Mouse (Mus musculus): ENCODE data around the gene Fblim1. TPM values are rescaled to one million over a fixed set of nuclear protein-coding genes. Genes with fewer than 3 reads are reported as not detected.
A peak's percentile ranks its signal among the peaks of the same experiment; 100 is the strongest.
"Not testable (repeated sequence)": the region's sequence is repeated elsewhere in the genome, so short reads cannot be mapped to it uniquely, and the experiment has no call there.

Fblim1 gene
- polyA plus RNA-seq, 1 experiment from 2014 or later: 27.8 TPM

DNA sequence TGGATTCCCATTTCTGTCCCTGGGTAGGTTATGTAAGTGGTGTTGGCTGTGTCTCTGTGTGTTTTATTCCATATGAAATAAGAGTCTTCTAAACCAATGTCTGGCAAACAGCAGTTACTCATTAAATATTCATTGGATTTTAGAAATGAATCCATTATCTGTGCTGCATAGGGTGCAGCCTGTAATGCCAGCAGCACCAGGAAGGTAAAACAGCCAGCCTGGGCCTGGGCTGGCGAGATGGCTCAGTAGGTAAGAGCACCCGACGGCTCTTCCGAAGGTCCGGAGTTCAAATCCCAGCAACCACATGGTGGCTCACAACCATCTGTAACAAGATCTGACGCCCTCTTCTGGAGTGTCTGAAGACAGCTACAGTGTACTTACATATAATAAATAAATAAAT, 49.7 kb downstream of the Fblim1 start:
- not testable (repeated sequence) for H3K9me3 ChIP-seq (ENCODE audit: control insufficient read depth, low read length); ATAC-seq; H3K9ac ChIP-seq (replicated peaks; ENCODE audit: low read depth, low read length); H3K4me3 ChIP-seq (replicated peaks; ENCODE audit: low read length); H3K27me3 ChIP-seq (replicated peaks; ENCODE audit: control insufficient read depth, insufficient read depth, low read length); H3K27ac ChIP-seq (ENCODE audit: low read length); H3K36me3 ChIP-seq (ENCODE audit: control insufficient read depth, insufficient read depth); H3K4me2 ChIP-seq (ENCODE audit: low read length); H3K4me1 ChIP-seq (replicated peaks; ENCODE audit: control insufficient read depth, insufficient read depth, low read length)
- 86% methylated on average over 5 of the region's 6 CpGs for WGBS

DNA sequence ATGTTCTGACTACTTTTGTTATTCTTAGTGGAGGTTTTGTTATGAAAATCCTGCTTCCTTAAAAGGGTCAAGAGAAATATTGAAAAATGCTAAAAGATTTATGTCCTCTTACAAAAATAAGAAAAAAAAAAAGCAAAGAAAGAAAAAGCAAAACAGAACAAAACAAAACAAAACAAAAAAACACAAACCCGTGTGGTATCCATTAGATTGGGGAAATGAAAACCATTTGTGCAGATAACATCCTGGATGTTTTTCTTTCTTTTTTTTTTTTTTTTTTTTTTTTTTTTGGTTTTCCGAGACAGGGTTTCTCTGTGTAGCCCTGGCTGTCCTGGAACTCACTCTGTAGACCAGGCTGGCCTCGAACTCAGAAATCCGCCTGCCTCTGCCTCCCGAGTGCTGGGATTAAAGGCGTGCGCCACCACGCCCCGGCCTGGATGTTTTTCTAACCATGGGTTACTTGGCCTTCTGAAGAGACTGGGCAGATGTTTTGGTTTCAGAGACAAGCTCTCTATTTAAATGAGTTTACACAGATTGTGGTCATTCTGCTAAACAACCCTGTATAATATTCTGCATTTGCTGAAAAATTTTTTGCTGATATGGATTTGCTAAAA, 51.5 kb downstream of the Fblim1 start:
- not testable (repeated sequence) for H3K9ac ChIP-seq (replicated peaks; ENCODE audit: low read depth, low read length); ATAC-seq
- WGBS: 95% methylated on average over 8 of the region's 9 CpGs

DNA sequence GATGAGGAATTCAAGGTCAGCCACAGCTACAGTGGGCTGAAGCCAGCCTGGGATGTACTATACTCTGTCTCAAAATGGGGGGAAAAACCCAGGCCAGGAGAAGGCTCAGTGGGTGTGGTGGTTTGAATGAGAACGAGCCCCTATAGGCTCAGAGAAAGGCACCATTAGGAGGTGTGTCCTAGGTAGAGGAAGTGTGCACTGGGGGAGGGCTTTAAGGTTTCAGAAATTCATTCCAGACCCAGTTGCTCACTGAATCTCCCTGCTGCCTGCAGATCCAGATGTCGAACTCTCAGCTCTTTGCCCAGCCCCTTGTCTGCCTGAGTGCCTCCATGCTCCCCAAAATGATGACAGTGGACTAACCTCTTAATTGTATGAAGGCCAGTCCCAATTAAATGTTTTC, 53.4 kb downstream of the Fblim1 start:
- Histone ChIP-seq H3K9ac (replicated peaks; ENCODE audit: low read depth, low read length) (no peak overlapping the region), H3K9me3 (ENCODE audit: control insufficient read depth, low read length) (no peaks in the 10 kb centered on the region), H3K27ac (ENCODE audit: low read length) (no peak overlapping the region), H3K4me3 (replicated peaks; ENCODE audit: low read length) (no peak overlapping the region), H3K27me3 (replicated peaks; ENCODE audit: control insufficient read depth, insufficient read depth, low read length) (no peaks in the 10 kb centered on the region), H3K4me2 (ENCODE audit: low read length) (no peak overlapping the region), H3K4me1 (replicated peaks; ENCODE audit: control insufficient read depth, insufficient read depth, low read length) (peaks cover 6% of the 10 kb centered on the region; the same call in 1 of the 2 replicates), H3K36me3 (ENCODE audit: control insufficient read depth, insufficient read depth) (no peaks in the 10 kb centered on the region)
- 43% methylated on average over 2 of the region's 2 CpGs for WGBS
- no peak for ATAC-seq

More for the DNA sequence above, 51.5 kb downstream of the Fblim1 start:
- not testable (repeated sequence) for H3K36me3 ChIP-seq (ENCODE audit: control insufficient read depth, insufficient read depth); H3K27ac ChIP-seq (ENCODE audit: low read length); H3K27me3 ChIP-seq (replicated peaks; ENCODE audit: control insufficient read depth, insufficient read depth, low read length); H3K4me1 ChIP-seq (replicated peaks; ENCODE audit: control insufficient read depth, insufficient read depth, low read length); H3K4me2 ChIP-seq (ENCODE audit: low read length); H3K4me3 ChIP-seq (replicated peaks; ENCODE audit: low read length); H3K9me3 ChIP-seq (ENCODE audit: control insufficient read depth, low read length)

DNA sequence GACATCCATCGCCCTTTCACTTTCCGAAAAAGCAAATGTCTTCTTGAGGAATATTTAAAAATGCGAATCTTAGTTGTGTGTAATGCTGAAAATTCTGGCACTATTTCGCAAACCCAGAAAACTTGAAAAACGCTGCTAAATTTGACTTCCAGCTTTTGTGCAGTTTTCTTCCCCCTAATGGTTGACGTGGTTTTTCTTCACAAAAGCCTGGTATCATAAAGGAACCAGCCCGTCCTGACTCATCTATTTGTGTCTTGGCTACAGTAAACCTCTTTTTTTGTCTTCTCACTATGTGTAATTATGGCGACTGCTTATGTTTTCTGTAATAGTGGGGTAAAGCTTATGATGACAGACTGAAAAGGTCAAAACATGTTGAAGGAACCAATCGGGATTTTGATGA, 58.6 kb downstream of the Fblim1 start:
- peak overlapping the region; percentile 100 for H3K27ac ChIP-seq (ENCODE audit: low read length)
- no peak for ATAC-seq
- peak overlapping the region; percentile 99 for H3K9ac ChIP-seq (replicated peaks; ENCODE audit: low read depth, low read length)
- no peaks in the 10 kb centered on the region for H3K27me3 ChIP-seq (replicated peaks; ENCODE audit: control insufficient read depth, insufficient read depth, low read length)
- WGBS: 10% methylated on average over 9 of the region's 9 CpGs
- peaks cover 15% of the 10 kb centered on the region; the same call in 1 of the 2 replicates for H3K4me1 ChIP-seq (replicated peaks; ENCODE audit: control insufficient read depth, insufficient read depth, low read length)
- peak overlapping the region; percentile 85 for H3K4me3 ChIP-seq (replicated peaks; ENCODE audit: low read length)
- H3K9me3 ChIP-seq (ENCODE audit: control insufficient read depth, low read length): no peaks in the 10 kb centered on the region
- H3K4me2 ChIP-seq (ENCODE audit: low read length): peak overlapping the region; percentile 67
- no peaks in the 10 kb centered on the region for H3K36me3 ChIP-seq (ENCODE audit: control insufficient read depth, insufficient read depth)

DNA sequence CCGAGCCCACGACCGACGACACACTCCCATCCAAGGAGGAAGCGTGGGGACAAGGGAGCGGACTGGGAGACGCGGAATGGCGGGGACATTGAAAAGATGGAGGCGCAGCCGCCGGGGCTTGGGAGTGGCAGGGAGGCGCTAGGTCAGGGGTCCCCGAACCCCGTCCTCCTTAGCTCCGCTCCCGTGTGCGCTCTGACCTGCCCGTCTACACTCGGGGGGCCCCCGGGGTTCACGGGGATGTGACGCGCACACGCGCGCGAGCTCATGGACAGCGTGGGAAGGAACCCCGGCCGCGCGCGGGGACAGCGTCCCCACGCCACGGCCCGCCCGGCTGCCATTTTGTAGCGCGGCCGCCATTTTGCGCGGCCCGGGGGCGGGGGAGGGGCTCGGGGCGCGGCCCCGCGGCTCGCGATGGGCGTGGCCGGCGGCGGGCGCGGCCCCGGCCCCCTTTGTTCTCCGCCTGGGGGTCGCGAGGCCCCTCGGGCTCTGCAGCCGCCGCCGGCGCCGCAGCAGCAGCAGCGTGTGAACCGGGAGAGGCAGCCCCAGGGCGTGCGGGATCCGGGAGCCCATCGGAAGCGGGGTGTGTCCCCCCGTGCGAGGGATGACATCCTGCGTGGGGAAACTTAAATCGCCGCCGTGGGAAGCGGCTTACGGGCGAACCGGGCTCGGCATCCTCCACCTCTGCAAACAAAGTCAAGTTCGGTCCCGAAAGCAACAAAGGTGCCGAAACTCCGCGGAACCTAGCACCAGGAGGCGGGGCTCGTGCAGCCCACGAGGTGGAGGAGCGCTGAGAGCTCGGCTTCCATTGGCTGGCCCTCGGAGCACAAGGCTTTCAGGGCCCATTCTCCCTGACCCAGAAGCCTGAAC, 59.3 kb downstream of the Fblim1 start:
- H3K36me3 ChIP-seq (ENCODE audit: control insufficient read depth, insufficient read depth): no peaks in the 10 kb centered on the region
- ATAC-seq: peak; percentile 89
- peaks cover 20% of the 10 kb centered on the region for H3K4me1 ChIP-seq (replicated peaks; ENCODE audit: control insufficient read depth, insufficient read depth, low read length)
- no peaks in the 10 kb centered on the region for H3K9me3 ChIP-seq (ENCODE audit: control insufficient read depth, low read length)
- peak overlapping the region; percentile 85 for H3K4me3 ChIP-seq (replicated peaks; ENCODE audit: low read length)
- peak overlapping the region; percentile 99 for H3K9ac ChIP-seq (replicated peaks; ENCODE audit: low read depth, low read length)
- WGBS: under 1% methylated on average over 83 of the region's 98 CpGs
- peak overlapping the region; percentile 67 for H3K4me2 ChIP-seq (ENCODE audit: low read length)
- H3K27ac ChIP-seq (ENCODE audit: low read length): peak overlapping the region; percentile 100
- no peaks in the 10 kb centered on the region for H3K27me3 ChIP-seq (replicated peaks; ENCODE audit: control insufficient read depth, insufficient read depth, low read length)

DNA sequence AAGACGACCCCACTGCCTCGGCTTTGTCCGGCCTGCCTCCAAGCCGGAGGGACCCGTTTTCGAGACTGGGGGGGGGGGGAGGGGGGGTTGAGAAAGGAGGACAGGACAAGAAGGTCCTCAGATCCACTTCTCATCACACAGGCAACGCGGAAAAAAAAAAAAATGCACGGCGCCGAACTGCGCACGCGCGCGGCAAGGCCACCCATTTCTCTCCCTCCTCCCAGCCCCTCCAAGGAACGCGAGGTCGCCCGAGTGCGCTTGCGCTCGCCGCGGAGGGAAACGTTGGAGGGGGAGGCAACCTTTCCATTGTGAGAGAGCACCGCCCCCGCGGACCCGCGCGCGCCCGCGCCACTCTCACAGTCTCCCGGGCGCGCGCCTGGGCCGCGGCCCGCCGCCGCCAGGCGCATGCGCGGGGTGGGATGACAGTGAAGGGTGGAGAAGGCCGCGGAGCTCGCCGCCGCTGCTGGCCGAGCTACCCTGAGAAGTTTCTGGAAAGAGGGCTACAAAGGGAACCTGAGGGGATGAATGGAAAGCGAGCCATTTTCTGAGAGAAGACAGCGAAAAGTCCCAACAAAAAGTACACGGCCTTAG, 60.1 kb downstream of the Fblim1 start:
- Histone ChIP-seq H3K27me3 (replicated peaks; ENCODE audit: control insufficient read depth, insufficient read depth, low read length) (no peaks in the 10 kb centered on the region), H3K9me3 (ENCODE audit: control insufficient read depth, low read length) (no peaks in the 10 kb centered on the region), H3K4me3 (replicated peaks; ENCODE audit: low read length) (peak overlapping the region; percentile 85), H3K4me1 (replicated peaks; ENCODE audit: control insufficient read depth, insufficient read depth, low read length) (peaks cover 23% of the 10 kb centered on the region), H3K27ac (ENCODE audit: low read length) (peak overlapping the region; percentile 100), H3K36me3 (ENCODE audit: control insufficient read depth, insufficient read depth) (no peaks in the 10 kb centered on the region), H3K9ac (replicated peaks; ENCODE audit: low read depth, low read length) (peak overlapping the region; percentile 99), H3K4me2 (ENCODE audit: low read length) (peak overlapping the region; percentile 100)
- WGBS: under 1% methylated on average over 54 of the region's 56 CpGs
- ATAC-seq: peak; percentile 51

DNA sequence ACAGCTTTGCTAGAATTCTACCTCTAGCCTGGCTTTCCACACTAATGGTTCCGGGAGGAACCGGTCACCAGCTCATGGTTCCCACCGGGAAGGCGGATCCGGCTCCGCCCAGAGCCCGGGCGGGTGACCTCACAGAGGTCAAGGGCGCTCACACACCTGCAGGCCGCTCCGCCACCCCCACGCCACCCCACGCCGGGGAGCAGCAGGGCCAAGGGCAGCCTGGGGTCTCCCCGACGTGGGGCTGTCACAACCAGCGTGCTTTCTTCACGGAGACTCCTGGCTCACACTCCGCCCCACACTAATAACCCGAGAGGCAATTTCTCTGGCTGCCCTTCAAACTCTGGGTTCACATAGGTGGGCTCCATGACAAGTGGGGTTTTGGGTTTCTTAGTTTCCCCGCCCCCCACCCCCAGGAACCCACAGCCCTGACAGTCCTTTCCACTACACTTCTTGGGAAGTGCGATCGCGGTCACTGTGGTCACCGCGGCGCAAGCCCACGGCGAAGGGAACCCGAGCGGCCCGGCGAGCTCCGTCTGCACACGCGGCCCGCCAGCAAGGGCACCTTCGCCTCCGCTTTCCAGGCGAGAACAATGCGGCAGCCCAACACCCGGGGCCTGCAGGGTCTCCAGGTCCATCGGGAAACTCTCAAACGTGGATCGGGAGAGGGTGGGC, 60.7 kb downstream of the Fblim1 start:
- Histone ChIP-seq H3K27ac (ENCODE audit: low read length) (peak overlapping the region; percentile 100), H3K36me3 (ENCODE audit: control insufficient read depth, insufficient read depth) (no peaks in the 10 kb centered on the region), H3K4me3 (replicated peaks; ENCODE audit: low read length) (peak overlapping the region; percentile 85), H3K4me1 (replicated peaks; ENCODE audit: control insufficient read depth, insufficient read depth, low read length) (peaks cover 23% of the 10 kb centered on the region), H3K9me3 (ENCODE audit: control insufficient read depth, low read length) (no peaks in the 10 kb centered on the region), H3K9ac (replicated peaks; ENCODE audit: low read depth, low read length) (peak overlapping the region; percentile 95), H3K27me3 (replicated peaks; ENCODE audit: control insufficient read depth, insufficient read depth, low read length) (no peaks in the 10 kb centered on the region), H3K4me2 (ENCODE audit: low read length) (peak overlapping the region; percentile 100)
- WGBS: under 1% methylated on average over 45 of the region's 45 CpGs
- peak; percentile 41 for ATAC-seq

DNA sequence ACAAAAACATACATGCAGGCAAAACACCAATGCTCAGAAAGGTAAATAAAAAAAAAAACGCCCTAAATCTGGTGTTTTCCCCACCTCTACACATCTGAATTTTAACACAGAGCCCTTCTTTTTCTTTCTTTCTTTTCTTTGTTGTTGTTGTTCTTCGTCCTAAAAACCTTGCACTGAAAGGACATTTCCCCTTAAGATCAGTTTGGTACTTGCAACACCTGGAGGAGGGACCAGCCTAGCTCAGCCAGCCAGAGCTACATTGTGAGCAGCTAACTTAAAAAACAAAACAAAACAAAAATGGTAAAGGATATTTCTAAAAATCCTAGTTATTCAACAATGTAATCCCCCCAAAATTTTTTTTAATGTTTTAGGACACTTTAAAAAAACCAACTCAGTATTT, 61.4 kb downstream of the Fblim1 start:
- WGBS: 53% methylated on average over 2 of the region's 2 CpGs
- no peak overlapping the region for H3K27ac ChIP-seq (ENCODE audit: low read length)
- H3K36me3 ChIP-seq (ENCODE audit: control insufficient read depth, insufficient read depth): no peaks in the 10 kb centered on the region
- peak overlapping the region; percentile 85; the same call in 1 of the 2 replicates for H3K4me3 ChIP-seq (replicated peaks; ENCODE audit: low read length)
- H3K4me2 ChIP-seq (ENCODE audit: low read length): peak overlapping the region; percentile 100
- H3K4me1 ChIP-seq (replicated peaks; ENCODE audit: control insufficient read depth, insufficient read depth, low read length): peaks cover 23% of the 10 kb centered on the region
- no peaks in the 10 kb centered on the region for H3K9me3 ChIP-seq (ENCODE audit: control insufficient read depth, low read length)
- no peak for ATAC-seq
- peak overlapping the region; percentile 95; the same call in 1 of the 2 replicates for H3K9ac ChIP-seq (replicated peaks; ENCODE audit: low read depth, low read length)
- no peaks in the 10 kb centered on the region for H3K27me3 ChIP-seq (replicated peaks; ENCODE audit: control insufficient read depth, insufficient read depth, low read length)

DNA sequence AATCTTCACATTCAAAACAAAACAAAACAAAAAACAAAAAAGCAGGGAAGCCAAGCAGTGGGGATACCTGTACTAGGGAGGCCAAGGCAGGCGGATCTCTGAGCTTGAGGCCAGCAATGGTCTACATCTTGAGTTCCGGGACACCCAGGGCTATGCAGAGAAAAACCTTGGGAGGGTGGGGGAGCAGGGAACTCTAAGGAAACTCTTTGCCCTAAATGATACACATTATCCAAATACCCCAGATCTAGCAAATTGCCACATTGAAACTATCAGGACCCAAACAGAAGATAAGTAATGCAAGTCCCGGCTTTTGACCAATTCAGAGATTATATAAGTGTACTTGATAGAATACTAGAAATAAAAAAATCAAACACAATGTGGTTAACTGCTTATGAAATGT, 62.3 kb downstream of the Fblim1 start:
- Histone ChIP-seq H3K4me1 (replicated peaks; ENCODE audit: control insufficient read depth, insufficient read depth, low read length) (peaks cover 24% of the 10 kb centered on the region), H3K9me3 (ENCODE audit: control insufficient read depth, low read length) (no peaks in the 10 kb centered on the region), H3K27me3 (replicated peaks; ENCODE audit: control insufficient read depth, insufficient read depth, low read length) (no peaks in the 10 kb centered on the region), H3K4me2 (ENCODE audit: low read length) (no peak overlapping the region), H3K27ac (ENCODE audit: low read length) (no peak overlapping the region), H3K9ac (replicated peaks; ENCODE audit: low read depth, low read length) (no peak overlapping the region), H3K36me3 (ENCODE audit: control insufficient read depth, insufficient read depth) (no peaks in the 10 kb centered on the region), H3K4me3 (replicated peaks; ENCODE audit: low read length) (no peak overlapping the region)
- 70% methylated on average over 3 of the region's 3 CpGs for WGBS
- ATAC-seq: no peak

All from forebrain, embryonic 16.5 days (tissue).